Mouse (Mus musculus) heart, embryonic 10.5 days (tissue): ENCODE data around the gene Fnip2. TPM values are rescaled to one million over a fixed set of nuclear protein-coding genes. Genes with fewer than 3 reads are reported as not detected.

Experiments
- DNase-seq: peaks from one replicate; pipeline ENCODE4 v3.0.0-alpha.2; 2017; ENCODE audit warnings: low spot score
- H3K27ac ChIP-seq: fragments of 300-500 bp; sonication (generic); 2 replicates; pipeline ENCODE4 v1.5.1; 2016; ENCODE audit warnings: mild to moderate bottlenecking
- H3K27me3 ChIP-seq: fragments of 300-500 bp; sonication (generic); 2 replicates; pipeline ENCODE4 v1.6.1; 2016; ENCODE audit warnings: mild to moderate bottlenecking; ENCODE audit not compliant: poor library complexity, insufficient read depth, severe bottlenecking
- H3K36me3 ChIP-seq: fragments of 300-500 bp; sonication (generic); 2 replicates; pipeline ENCODE4 v1.6.1; 2016; ENCODE audit warnings: mild to moderate bottlenecking, moderate library complexity
- H3K4me1 ChIP-seq: fragments of 300-500 bp; sonication (generic); 2 replicates; pipeline ENCODE4 v1.6.1; 2016; ENCODE audit warnings: mild to moderate bottlenecking
- H3K4me3 ChIP-seq: fragments of 300-500 bp; sonication (generic); 2 replicates; pipeline ENCODE4 v1.5.1; 2016; ENCODE audit warnings: mild to moderate bottlenecking, moderate library complexity
- H3K9me3 ChIP-seq: fragments of 300-500 bp; sonication (generic); 2 replicates; pipeline ENCODE4 v1.6.1; 2016; ENCODE audit warnings: mild to moderate bottlenecking, moderate library complexity
- WGBS: fragments of 180-500 bp; shearing (Covaris S2); methylation state at CpG from one replicate; pipeline ENCODE4 v1.1.7; 2016; 5-methylcytosine and 5-hydroxymethylcytosine counted together
- polyA plus RNA-seq: library from polyadenylated mRNA; unstranded; fragments of >200 nt; fragmentation: Nextera tagmentation; extraction: Ambion mirVana; gene quantifications from 2 replicates; pipeline ENCODE4 v1.2.1, GENCODE M21; 2016

Fnip2 gene
- polyA plus RNA-seq, 1 experiment from 2014 or later = 4.7 TPM

GRCm38 (mm10) chr3:79440976-79441491 lies 126.6 kb downstream of the Fnip2 start:
- Histone ChIP-seq H3K36me3 (no peaks in the 10 kb centered on the region), H3K27me3 (no peaks in the 10 kb centered on the region), H3K27ac (no peak overlapping the region), H3K9me3 (no peaks in the 10 kb centered on the region), H3K4me1 (no peaks in the 10 kb centered on the region), H3K4me3 (no peak overlapping the region)
- DNase-seq = peak; percentile 67
- WGBS = 76% methylated on average over 12 of the region's 12 CpGs

GRCm38 (mm10) chr3:79438276-79438675 lies 129.3 kb downstream of the Fnip2 start:
- 98% methylated on average over 3 of the region's 3 CpGs for WGBS
- no peak overlapping the region for H3K4me3 ChIP-seq
- no peaks in the 10 kb centered on the region for H3K9me3 ChIP-seq
- no peaks in the 10 kb centered on the region for H3K27me3 ChIP-seq
- no peak for DNase-seq
- no peaks in the 10 kb centered on the region for H3K4me1 ChIP-seq
- no peaks in the 10 kb centered on the region for H3K36me3 ChIP-seq
- no peak overlapping the region for H3K27ac ChIP-seq

GRCm38 (mm10) chr3:79436186-79436585 lies 131.4 kb downstream of the Fnip2 start:
- no peak overlapping the region for H3K4me3 ChIP-seq
- 88% methylated on average over 7 of the region's 7 CpGs for WGBS
- DNase-seq = peak; percentile 58
- no peaks in the 10 kb centered on the region for H3K9me3 ChIP-seq
- H3K27me3 ChIP-seq = no peaks in the 10 kb centered on the region
- H3K36me3 ChIP-seq = no peaks in the 10 kb centered on the region
- H3K27ac ChIP-seq = no peak overlapping the region
- H3K4me1 ChIP-seq = no peaks in the 10 kb centered on the region

GRCm38 (mm10) chr3:79434985-79435384 lies 132.6 kb downstream of the Fnip2 start:
- H3K9me3 ChIP-seq = no peaks in the 10 kb centered on the region
- H3K4me3 ChIP-seq = no peak overlapping the region
- WGBS = 48% methylated on average over 5 of the region's 5 CpGs
- H3K36me3 ChIP-seq = no peaks in the 10 kb centered on the region
- peak; percentile 50 for DNase-seq
- H3K4me1 ChIP-seq = no peaks in the 10 kb centered on the region
- H3K27ac ChIP-seq = no peak overlapping the region
- H3K27me3 ChIP-seq = no peaks in the 10 kb centered on the region

GRCm38 (mm10) chr3:79434436-79434835 lies 133.2 kb downstream of the Fnip2 start:
- no peaks in the 10 kb centered on the region for H3K36me3 ChIP-seq
- no peaks in the 10 kb centered on the region for H3K9me3 ChIP-seq
- no peak overlapping the region for H3K27ac ChIP-seq
- H3K4me3 ChIP-seq = no peak overlapping the region
- no peaks in the 10 kb centered on the region for H3K27me3 ChIP-seq
- peak; percentile 58 for DNase-seq
- H3K4me1 ChIP-seq = no peaks in the 10 kb centered on the region
- 77% methylated on average over 9 of the region's 9 CpGs for WGBS

- Histone ChIP-seq H3K4me1 (no peaks in the 10 kb centered on the region), H3K36me3 (no peaks in the 10 kb centered on the region), H3K27me3 (no peaks in the 10 kb centered on the region), H3K27ac (no peak overlapping the region), H3K4me3 (no peak overlapping the region), H3K9me3 (no peaks in the 10 kb centered on the region)
- peak; percentile 64 for DNase-seq
Measured at GRCm38 (mm10) chr3:79433593-79433992, 134.0 kb downstream of the Fnip2 start.

- no peaks in the 10 kb centered on the region for H3K27me3 ChIP-seq
- H3K27ac ChIP-seq = no peak overlapping the region
- H3K36me3 ChIP-seq = no peaks in the 10 kb centered on the region
- no peak for DNase-seq
- no peaks in the 10 kb centered on the region for H3K9me3 ChIP-seq
- WGBS = 77% methylated on average over 1 of the region's 1 CpGs
- H3K4me3 ChIP-seq = no peak overlapping the region
- H3K4me1 ChIP-seq = no peaks in the 10 kb centered on the region
Measured at GRCm38 (mm10) chr3:79425441-79425840, 142.2 kb downstream of the Fnip2 start.

GRCm38 (mm10) chr3:79418921-79419320 lies 148.7 kb downstream of the Fnip2 start:
- H3K36me3 ChIP-seq = no peaks in the 10 kb centered on the region
- no peak overlapping the region for H3K4me3 ChIP-seq
- no peaks in the 10 kb centered on the region for H3K27me3 ChIP-seq
- DNase-seq = no peak
- H3K27ac ChIP-seq = no peak overlapping the region
- H3K9me3 ChIP-seq = no peaks in the 10 kb centered on the region
- no peaks in the 10 kb centered on the region for H3K4me1 ChIP-seq
- WGBS = 87% methylated on average over 14 of the region's 14 CpGs

- H3K27me3 ChIP-seq = no peaks in the 10 kb centered on the region
- DNase-seq = peak; percentile 55
- no peaks in the 10 kb centered on the region for H3K4me1 ChIP-seq
Measured at GRCm38 (mm10) chr3:79416944-79417680, 150.5 kb downstream of the Fnip2 start.

GRCm38 (mm10) chr3:79415929-79416328 lies 151.7 kb downstream of the Fnip2 start:
- Histone ChIP-seq H3K4me3 (no peak overlapping the region), H3K4me1 (peaks cover 5% of the 10 kb centered on the region; the same call in 1 of the 2 replicates), H3K9me3 (no peaks in the 10 kb centered on the region), H3K36me3 (no peaks in the 10 kb centered on the region), H3K27me3 (no peaks in the 10 kb centered on the region), H3K27ac (no peak overlapping the region)
- DNase-seq = no peak

More at GRCm38 (mm10) chr3:79416944-79417680, 150.5 kb downstream of the Fnip2 start:
- no peak overlapping the region for H3K4me3 ChIP-seq
- 63% methylated on average over 4 of the region's 4 CpGs for WGBS
- H3K9me3 ChIP-seq = no peaks in the 10 kb centered on the region
- no peak overlapping the region for H3K27ac ChIP-seq
- H3K36me3 ChIP-seq = no peaks in the 10 kb centered on the region

GRCm38 (mm10) chr3:79415081-79415480 lies 152.5 kb downstream of the Fnip2 start:
- Histone ChIP-seq H3K27ac (no peak overlapping the region), H3K36me3 (no peaks in the 10 kb centered on the region), H3K4me1 (peaks cover 5% of the 10 kb centered on the region; the same call in 1 of the 2 replicates), H3K4me3 (no peak overlapping the region), H3K27me3 (no peaks in the 10 kb centered on the region), H3K9me3 (no peaks in the 10 kb centered on the region)
- peak; percentile 11 for DNase-seq
- WGBS = 80% methylated on average over 5 of the region's 5 CpGs

- Histone ChIP-seq H3K9me3 (no peaks in the 10 kb centered on the region), H3K27me3 (no peaks in the 10 kb centered on the region), H3K4me3 (no peak overlapping the region), H3K36me3 (no peaks in the 10 kb centered on the region), H3K27ac (no peak overlapping the region), H3K4me1 (peaks cover 8% of the 10 kb centered on the region; the same call in 1 of the 2 replicates)
- no peak for DNase-seq
- WGBS = 77% methylated on average over 1 of the region's 1 CpGs
Measured at GRCm38 (mm10) chr3:79413492-79413891, 154.1 kb downstream of the Fnip2 start.

GRCm38 (mm10) chr3:79411666-79412065 lies 155.9 kb downstream of the Fnip2 start:
- H3K36me3 ChIP-seq = no peaks in the 10 kb centered on the region
- no peak overlapping the region for H3K27ac ChIP-seq
- whole genome bisulfite sequencing = 44% methylated on average over 2 of the region's 2 CpGs

More at GRCm38 (mm10) chr3:79411666-79412065, 155.9 kb downstream of the Fnip2 start:
- Histone ChIP-seq H3K4me1 (peaks cover 8% of the 10 kb centered on the region; the same call in 1 of the 2 replicates), H3K27me3 (no peaks in the 10 kb centered on the region), H3K9me3 (no peaks in the 10 kb centered on the region), H3K4me3 (no peak overlapping the region)
- no peak for DNase-seq
